Mouse (Mus musculus) mesoderm, embryonic 11.5 days (tissue): Measurements from ENCODE around the gene Rap2c.

Experiments used
- DNase-seq: peaks from one replicate; pipeline ENCODE4 v3.0.0-alpha.2; 2012; ENCODE audit warnings: low read depth, low spot score

Gene Rap2c

DNA sequence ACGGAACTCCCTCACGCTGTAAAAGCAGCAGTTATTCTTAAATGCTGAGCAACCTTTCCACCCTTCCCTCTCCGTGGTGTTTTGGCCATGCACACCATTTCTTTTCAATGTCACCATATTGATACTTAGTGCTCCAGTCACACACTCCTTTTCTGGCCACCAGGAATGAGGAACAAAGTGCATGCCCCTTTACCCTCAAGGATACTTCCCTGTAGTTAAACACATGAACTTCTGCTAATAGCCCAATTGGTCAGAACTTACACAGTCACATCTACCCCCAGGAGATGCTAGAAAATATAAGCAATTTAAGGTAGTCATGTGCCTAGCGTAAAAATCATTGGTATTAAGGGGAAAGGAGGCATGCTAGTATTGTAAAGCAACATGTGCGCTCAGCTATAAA, 47.9 kb downstream of the Rap2c start:
- no peak for DNase-seq

DNA sequence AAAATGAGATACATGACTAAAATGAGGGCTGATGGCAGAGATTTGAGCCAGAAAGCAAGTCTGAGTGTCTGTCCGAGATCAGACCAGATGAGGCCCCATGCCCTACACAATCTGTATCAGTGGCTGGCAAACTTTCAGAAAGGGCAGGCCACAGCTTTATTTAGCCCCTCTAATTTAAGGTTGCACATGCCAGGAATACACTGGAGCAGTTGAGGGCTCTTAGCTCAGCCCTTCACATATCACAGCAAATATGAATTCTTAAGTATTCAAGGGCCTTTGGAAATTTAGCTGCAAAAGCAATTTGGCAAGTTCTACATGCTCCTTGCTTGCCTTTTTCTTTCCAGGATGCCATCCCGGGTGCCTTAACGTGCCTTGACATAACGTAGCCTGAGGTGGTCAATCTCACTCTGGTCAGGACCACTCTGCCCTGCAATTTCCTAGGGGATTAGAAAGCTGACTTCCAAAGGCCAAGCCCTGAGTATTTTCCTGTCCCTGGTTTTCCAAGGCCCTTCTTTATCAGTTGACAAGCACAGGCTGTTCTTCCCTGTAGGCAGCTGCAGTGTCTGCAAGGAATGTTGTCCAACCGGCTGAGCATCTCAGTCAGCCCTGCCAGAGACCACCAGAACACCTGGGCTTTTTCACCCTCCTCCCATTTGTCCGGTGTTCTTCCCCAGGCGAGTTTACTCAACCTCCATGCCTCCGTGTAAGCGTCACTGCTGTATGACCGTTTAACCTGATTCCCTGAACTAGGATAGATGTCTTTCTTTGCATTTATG, 49.5 kb downstream of the Rap2c start:
- no peak for DNase-seq

DNA sequence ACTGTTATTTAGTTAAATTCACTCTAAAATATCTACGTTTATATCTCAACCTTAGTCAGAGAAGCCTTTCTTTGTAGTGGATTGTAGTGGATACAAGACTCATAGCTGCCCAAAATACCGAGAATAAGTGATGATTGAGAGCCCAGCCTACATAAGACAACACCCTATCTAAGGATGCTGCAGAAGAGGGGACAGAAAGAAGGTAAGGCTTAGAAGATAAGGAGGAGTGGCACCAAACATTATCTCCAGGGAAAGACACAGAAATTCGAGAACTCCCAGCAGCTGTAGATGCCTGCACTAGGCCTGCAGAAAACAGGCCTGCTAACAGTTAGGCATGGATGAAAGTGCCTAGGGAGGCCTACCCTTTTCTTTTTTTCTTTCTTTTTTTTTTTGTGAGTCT, 52.7 kb downstream of the Rap2c start:
- DNase-seq: no peak

DNA sequence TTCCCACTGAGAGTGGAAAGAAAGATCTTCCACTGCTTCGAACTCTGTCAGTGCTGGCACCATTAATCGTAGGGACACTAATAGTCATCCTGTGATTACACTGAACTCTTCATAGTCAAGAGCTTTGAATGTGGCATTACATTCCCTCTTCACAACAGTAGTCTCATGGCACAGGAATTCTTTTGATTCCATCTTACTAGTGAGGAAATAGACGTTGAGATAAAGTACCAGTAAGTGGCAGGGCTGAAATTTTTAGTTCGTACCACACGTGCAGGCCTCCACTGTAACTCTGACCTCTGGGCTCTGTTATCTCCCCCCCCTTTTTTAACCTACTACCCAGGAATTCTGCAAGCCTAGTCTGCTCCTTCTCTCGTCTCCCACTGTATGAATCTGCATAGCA, 54.9 kb downstream of the Rap2c start:
- DNase-seq: no peak
